Mouse (Mus musculus): ENCODE data around the gene Eif3m. TPM values are rescaled to one million over a fixed set of nuclear protein-coding genes. Genes with fewer than 3 reads are reported as not detected.

Gene Eif3m
- 197 and 200 TPM in 2 replicates for polyA plus RNA-seq (2015; fragmentation: Nextera tagmentation; extraction: Ambion mirVana)

- peaks cover 17% of the 10 kb centered on the region for H3K36me3 ChIP-seq
- WGBS = under 1% methylated on average over 25 of the region's 25 CpGs
- H3K9me3 ChIP-seq = no peaks in the 10 kb centered on the region
- peak within 1 kb of the TSS; percentile 94 for H3K4me3 ChIP-seq
- peaks cover 20% of the 10 kb centered on the region for H3K4me1 ChIP-seq (replicated peaks)
- H3K27ac ChIP-seq = peak within 1 kb of the TSS; percentile 83
- no peaks in the 10 kb centered on the region for H3K27me3 ChIP-seq
- peak; percentile 100 for ATAC-seq (ENCODE audit: low FRiP score)
- peak within 1 kb of the TSS; percentile 88 for H3K4me2 ChIP-seq
- H3K9ac ChIP-seq = peak within 1 kb of the TSS; percentile 91
Observed at GRCm38 (mm10) chr2:105016967-105017287, at the start of gene Eif3m. Eif3m (minus strand) TSS chr2:105017080.

- Histone ChIP-seq H3K36me3 (no peaks in the 10 kb centered on the region), H3K9ac (no peak overlapping the region), H3K4me2 (no peak overlapping the region), H3K4me3 (no peak overlapping the region), H3K27ac (no peak overlapping the region), H3K27me3 (no peaks in the 10 kb centered on the region), H3K9me3 (no peaks in the 10 kb centered on the region), H3K4me1 (replicated peaks) (no peaks in the 10 kb centered on the region)
- ATAC-seq (ENCODE audit: low FRiP score) = no peak
- 58% methylated on average over 7 of the region's 7 CpGs for WGBS
Observed at GRCm38 (mm10) chr2:105062741-105063372, 46.0 kb upstream of the Eif3m start.

DNA sequence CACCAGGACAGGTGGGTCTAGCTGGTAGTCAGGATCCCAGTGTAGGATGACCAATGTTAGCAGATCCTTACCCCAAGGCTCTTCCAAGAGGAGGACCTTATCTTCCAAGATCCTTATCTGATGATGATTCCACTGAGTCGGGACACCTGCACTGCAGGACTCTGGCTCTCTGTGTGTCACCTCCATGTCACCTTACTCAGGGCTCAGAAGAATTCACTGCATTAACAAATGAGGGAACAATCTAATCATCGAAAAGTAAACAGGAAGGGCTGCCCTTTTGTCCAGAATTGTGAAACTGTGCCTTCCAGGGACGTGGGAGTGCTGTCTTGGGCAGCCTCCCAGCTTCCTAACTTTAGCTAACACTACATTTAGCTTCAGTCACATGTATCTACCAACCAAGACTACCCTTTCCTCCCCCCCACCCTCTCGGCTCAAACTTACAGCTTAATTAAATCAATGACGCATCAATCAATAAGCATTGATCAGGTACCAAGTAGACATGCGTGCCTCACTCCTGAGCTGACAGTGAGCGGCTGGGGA, 41.8 kb upstream of the Eif3m start:
- 84% methylated on average over 7 of the region's 7 CpGs for WGBS

DNA sequence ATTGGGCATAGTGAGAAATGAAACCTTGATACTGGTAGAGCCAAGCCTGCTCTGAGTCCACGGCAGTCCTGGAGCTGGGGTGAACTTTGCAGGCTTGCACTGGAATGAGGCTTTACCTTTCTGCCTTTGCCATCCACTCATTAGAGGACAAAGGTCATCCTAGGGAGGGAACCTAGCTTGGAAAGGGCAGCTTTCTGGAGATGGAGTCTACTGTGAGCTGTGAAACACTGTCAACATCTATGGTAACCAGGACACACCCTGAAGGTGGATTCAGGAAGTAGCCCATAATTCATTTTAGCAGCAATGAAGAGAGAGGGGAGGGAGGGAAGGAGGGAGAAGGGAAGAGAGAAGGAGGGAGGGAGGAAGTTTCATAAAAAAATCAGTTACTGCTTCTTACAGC, 38.6 kb upstream of the Eif3m start:
- Histone ChIP-seq H3K9ac (no peak overlapping the region), H3K4me3 (no peak overlapping the region), H3K4me1 (replicated peaks) (no peaks in the 10 kb centered on the region), H3K9me3 (no peaks in the 10 kb centered on the region), H3K27ac (no peak overlapping the region), H3K27me3 (no peaks in the 10 kb centered on the region), H3K36me3 (no peaks in the 10 kb centered on the region), H3K4me2 (no peak overlapping the region)
- ATAC-seq (ENCODE audit: low FRiP score) = no peak
- WGBS = 83% methylated on average over 1 of the region's 1 CpGs

More for the DNA sequence above, 41.8 kb upstream of the Eif3m start:
- Histone ChIP-seq H3K27ac (no peak overlapping the region), H3K9ac (no peak overlapping the region), H3K4me1 (replicated peaks) (no peaks in the 10 kb centered on the region), H3K9me3 (no peaks in the 10 kb centered on the region), H3K36me3 (no peaks in the 10 kb centered on the region), H3K4me2 (no peak overlapping the region), H3K27me3 (no peaks in the 10 kb centered on the region), H3K4me3 (no peak overlapping the region)
- no peak for ATAC-seq (ENCODE audit: low FRiP score)

DNA sequence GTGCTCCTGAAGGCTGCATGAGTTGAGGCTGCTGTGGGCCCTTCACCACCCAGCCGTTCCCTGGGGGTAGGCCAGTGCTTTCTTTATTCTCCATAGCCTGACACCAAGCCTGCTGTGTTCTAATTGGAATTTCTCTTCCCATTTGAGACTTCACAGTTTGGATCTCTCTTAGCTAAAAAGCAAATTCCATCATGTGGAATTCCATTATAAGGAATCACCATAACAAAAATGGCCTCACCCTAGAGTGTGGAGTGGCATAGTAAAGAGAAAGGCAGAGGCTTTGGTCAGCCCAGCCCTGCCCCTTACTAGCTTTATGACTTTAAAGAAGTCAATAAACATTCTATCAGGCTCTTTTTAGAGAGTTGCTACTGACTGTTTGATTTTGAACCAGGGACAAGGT, 31.4 kb upstream of the Eif3m start:
- ATAC-seq (ENCODE audit: low FRiP score) = no peak

DNA sequence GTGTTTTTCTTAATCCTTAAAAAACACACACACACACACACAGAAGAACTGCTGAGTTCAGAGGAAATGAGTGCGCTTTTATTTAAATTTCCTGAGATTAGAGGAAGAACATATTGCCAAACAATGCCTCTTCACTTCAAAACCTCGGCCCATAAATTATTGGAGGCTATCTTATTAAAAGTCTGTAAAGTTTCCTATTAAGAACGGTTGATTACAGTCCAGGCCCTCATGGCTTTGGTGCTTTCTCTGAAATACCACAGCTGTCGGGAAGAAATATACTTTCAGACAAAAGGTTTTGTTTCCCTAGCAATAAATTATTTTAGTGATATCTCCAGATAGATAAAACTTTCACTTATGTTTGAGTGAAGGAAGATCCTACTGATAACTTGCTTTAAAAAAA, 26.3 kb upstream of the Eif3m start:
- H3K9ac ChIP-seq = no peak overlapping the region
- WGBS = 73% methylated on average over 4 of the region's 4 CpGs
- ATAC-seq (ENCODE audit: low FRiP score) = no peak
- H3K4me3 ChIP-seq = no peak overlapping the region
- no peaks in the 10 kb centered on the region for H3K36me3 ChIP-seq
- no peak overlapping the region for H3K27ac ChIP-seq
- H3K27me3 ChIP-seq = no peaks in the 10 kb centered on the region
- no peaks in the 10 kb centered on the region for H3K9me3 ChIP-seq
- no peak overlapping the region for H3K4me2 ChIP-seq
- no peaks in the 10 kb centered on the region for H3K4me1 ChIP-seq (replicated peaks)

More for the DNA sequence above, 31.4 kb upstream of the Eif3m start:
- no peaks in the 10 kb centered on the region for H3K36me3 ChIP-seq
- no peak overlapping the region for H3K4me3 ChIP-seq
- no peak overlapping the region for H3K4me2 ChIP-seq
- no peaks in the 10 kb centered on the region for H3K9me3 ChIP-seq
- H3K9ac ChIP-seq = no peak overlapping the region
- H3K27ac ChIP-seq = no peak overlapping the region
- 52% methylated on average over 1 of the region's 1 CpGs for WGBS
- no peaks in the 10 kb centered on the region for H3K27me3 ChIP-seq
- no peaks in the 10 kb centered on the region for H3K4me1 ChIP-seq (replicated peaks)

DNA sequence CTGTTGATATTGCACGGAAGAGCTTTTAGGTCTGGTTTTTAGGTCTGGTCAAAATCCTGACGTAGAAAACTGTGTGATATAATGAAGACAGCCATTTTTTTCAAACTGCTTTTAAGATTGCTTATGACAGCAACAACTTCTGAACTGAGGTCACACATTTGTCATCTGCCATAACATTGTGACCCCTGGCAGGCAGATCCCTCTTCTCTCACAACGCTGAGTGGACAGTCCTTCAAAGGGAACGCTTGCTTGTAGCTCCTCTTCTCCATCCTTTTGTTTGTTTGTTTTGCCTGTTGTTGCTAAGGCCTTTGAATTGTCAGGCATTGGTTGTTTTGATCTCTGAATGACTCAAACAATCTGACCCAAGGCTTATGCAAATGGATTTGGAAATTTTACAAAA, 24.0 kb upstream of the Eif3m start:
- no peaks in the 10 kb centered on the region for H3K36me3 ChIP-seq
- no peak overlapping the region for H3K27ac ChIP-seq
- no peak overlapping the region for H3K4me2 ChIP-seq
- H3K9me3 ChIP-seq = no peaks in the 10 kb centered on the region
- no peak for ATAC-seq (ENCODE audit: low FRiP score)
- H3K4me3 ChIP-seq = no peak overlapping the region
- H3K4me1 ChIP-seq (replicated peaks) = no peaks in the 10 kb centered on the region
- WGBS = 81% methylated on average over 4 of the region's 4 CpGs
- H3K9ac ChIP-seq = no peak overlapping the region
- no peaks in the 10 kb centered on the region for H3K27me3 ChIP-seq

GRCm38 (mm10) chr2:105038879-105039278, 22.0 kb upstream of the Eif3m start:
- Histone ChIP-seq H3K9ac (no peak overlapping the region), H3K36me3 (no peaks in the 10 kb centered on the region), H3K4me1 (replicated peaks) (no peaks in the 10 kb centered on the region), H3K27me3 (no peaks in the 10 kb centered on the region), H3K9me3 (no peaks in the 10 kb centered on the region), H3K4me2 (no peak overlapping the region), H3K4me3 (no peak overlapping the region), H3K27ac (no peak overlapping the region)
- 94% methylated on average over 5 of the region's 5 CpGs for WGBS
- ATAC-seq (ENCODE audit: low FRiP score) = no peak

GRCm38 (mm10) chr2:105037956-105038569, 21.2 kb upstream of the Eif3m start:
- no peak overlapping the region for H3K4me3 ChIP-seq
- H3K4me2 ChIP-seq = no peak overlapping the region
- no peak overlapping the region for H3K9ac ChIP-seq
- H3K9me3 ChIP-seq = no peaks in the 10 kb centered on the region
- no peaks in the 10 kb centered on the region for H3K4me1 ChIP-seq (replicated peaks)
- H3K27me3 ChIP-seq = no peaks in the 10 kb centered on the region
- H3K27ac ChIP-seq = no peak overlapping the region
- no peak for ATAC-seq (ENCODE audit: low FRiP score)
- WGBS = 86% methylated on average over 7 of the region's 7 CpGs
- H3K36me3 ChIP-seq = no peaks in the 10 kb centered on the region

DNA sequence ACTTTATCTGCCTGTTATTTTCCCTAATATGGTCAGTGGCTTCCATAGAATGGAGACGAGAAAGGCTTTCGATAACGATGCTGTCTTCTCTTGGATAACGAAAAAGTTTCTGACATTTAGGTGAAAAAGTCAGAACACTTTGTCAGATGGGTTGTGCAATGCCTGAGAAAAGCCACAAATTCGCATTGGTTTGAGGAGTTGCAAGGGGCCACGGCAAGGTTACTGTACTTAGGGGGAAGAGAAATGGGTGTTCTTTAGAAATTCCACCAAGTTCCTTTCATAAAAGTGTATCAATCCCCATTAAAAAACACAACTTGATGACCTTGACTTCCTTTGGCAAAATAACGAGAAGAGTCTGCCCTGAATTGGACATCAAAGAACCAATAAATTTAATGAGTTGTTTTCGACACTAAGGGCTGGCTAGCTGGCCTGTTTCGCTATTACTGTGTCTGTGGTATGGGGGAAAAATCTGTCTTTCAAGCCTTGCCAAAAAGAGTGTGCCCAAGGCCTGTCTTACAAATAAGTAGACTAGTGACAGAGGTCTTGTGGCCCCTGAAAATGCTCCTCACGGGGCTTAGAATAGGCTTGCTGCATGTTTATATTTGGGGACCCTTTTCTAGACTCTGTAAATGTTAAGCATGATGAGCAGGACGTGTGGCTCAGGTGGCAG, 19.7 kb upstream of the Eif3m start:
- no peak for ATAC-seq (ENCODE audit: low FRiP score)
- H3K4me2 ChIP-seq = no peak overlapping the region
- H3K4me1 ChIP-seq (replicated peaks) = no peaks in the 10 kb centered on the region
- no peaks in the 10 kb centered on the region for H3K36me3 ChIP-seq
- no peak overlapping the region for H3K27ac ChIP-seq
- H3K9me3 ChIP-seq = no peaks in the 10 kb centered on the region
- H3K9ac ChIP-seq = no peak overlapping the region
- H3K27me3 ChIP-seq = no peaks in the 10 kb centered on the region
- no peak overlapping the region for H3K4me3 ChIP-seq
- WGBS = 76% methylated on average over 11 of the region's 11 CpGs

DNA sequence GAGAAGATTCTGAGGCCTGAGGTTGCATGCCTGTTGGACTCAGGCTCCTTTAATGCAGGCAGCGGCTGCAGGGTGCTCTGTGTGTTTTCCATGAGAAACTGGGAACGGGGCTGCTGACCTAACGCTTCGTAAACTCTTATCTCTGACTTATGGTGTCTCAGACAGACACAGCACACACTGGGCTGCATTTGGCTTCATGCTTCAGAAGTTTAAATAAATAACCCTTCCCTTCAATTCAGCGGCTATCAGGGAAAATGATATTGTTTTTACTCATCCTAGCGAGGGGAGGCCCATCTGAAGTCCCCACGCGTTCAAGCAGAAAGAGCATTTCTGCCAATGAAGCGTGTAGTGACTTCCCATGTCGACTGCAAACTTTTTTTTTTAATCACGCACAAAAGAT, 19.1 kb upstream of the Eif3m start:
- Histone ChIP-seq H3K27ac (no peak overlapping the region), H3K4me1 (replicated peaks) (no peaks in the 10 kb centered on the region), H3K27me3 (no peaks in the 10 kb centered on the region), H3K9ac (no peak overlapping the region), H3K4me2 (no peak overlapping the region), H3K4me3 (no peak overlapping the region), H3K36me3 (no peaks in the 10 kb centered on the region), H3K9me3 (no peaks in the 10 kb centered on the region)
- 53% methylated on average over 11 of the region's 11 CpGs for WGBS
- ATAC-seq (ENCODE audit: low FRiP score) = no peak

GRCm38 (mm10) chr2:105034084-105034483, 17.2 kb upstream of the Eif3m start:
- no peaks in the 10 kb centered on the region for H3K9me3 ChIP-seq
- no peak overlapping the region for H3K4me3 ChIP-seq
- no peak overlapping the region for H3K4me2 ChIP-seq
- H3K9ac ChIP-seq = no peak overlapping the region
- ATAC-seq (ENCODE audit: low FRiP score) = no peak
- no peaks in the 10 kb centered on the region for H3K27me3 ChIP-seq
- 34% methylated on average over 3 of the region's 3 CpGs for WGBS
- H3K36me3 ChIP-seq = no peaks in the 10 kb centered on the region
- no peak overlapping the region for H3K27ac ChIP-seq
- H3K4me1 ChIP-seq (replicated peaks) = no peaks in the 10 kb centered on the region

GRCm38 (mm10) chr2:105030505-105030904, 13.6 kb upstream of the Eif3m start:
- H3K36me3 ChIP-seq = no peaks in the 10 kb centered on the region
- no peak overlapping the region for H3K9ac ChIP-seq
- ATAC-seq (ENCODE audit: low FRiP score) = no peak
- H3K4me1 ChIP-seq (replicated peaks) = no peaks in the 10 kb centered on the region
- no peak overlapping the region for H3K4me2 ChIP-seq
- no peak overlapping the region for H3K4me3 ChIP-seq
- H3K27me3 ChIP-seq = no peaks in the 10 kb centered on the region
- H3K9me3 ChIP-seq = no peaks in the 10 kb centered on the region
- H3K27ac ChIP-seq = no peak overlapping the region
- WGBS = 93% methylated on average over 5 of the region's 5 CpGs

Data from hindbrain, embryonic 13.5 days (tissue).